Mouse (Mus musculus) gastrocnemius, postnatal 25 days (tissue): ENCODE data around the gene Prlr. TPM values are rescaled to one million over a fixed set of nuclear protein-coding genes. Genes with fewer than 3 reads are reported as not detected.

Experiments used
- DNase-seq: peaks from one replicate; pipeline ENCODE4 v3.0.0; 2022
- total RNA-seq, 2 experiments: library from RNA; stranded (reverse); gene quantifications; 1 replicate in 1 of 2; 2 replicates in 1 of 2; pipeline ENCODE4 v1.2.3; 2021

Gene Prlr
- total RNA-seq, 2 experiments from 2014 or later, result 0.28 to 1.1 TPM

GRCm38 (mm10) chr15:10330626-10331025 is 153.6 kb downstream of the Prlr start:
- DNase-seq, result no peak

GRCm38 (mm10) chr15:10332566-10332965 is 155.5 kb downstream of the Prlr start:
- no peak for DNase-seq

- DNase-seq, result no peak
Observed at GRCm38 (mm10) chr15:10338606-10339005, 161.6 kb downstream of the Prlr start.

GRCm38 (mm10) chr15:10347044-10347443 is 170.0 kb downstream of the Prlr start:
- DNase-seq, result no peak

GRCm38 (mm10) chr15:10358039-10358948 is 181.3 kb downstream of the Prlr start, which contains the start of gene Agxt2:
TSS of gene Agxt2 (plus strand) at chr15:10358532.
- no peak for DNase-seq

GRCm38 (mm10) chr15:10366331-10366730 is 189.3 kb downstream of the Prlr start:
- DNase-seq, result no peak

- no peak for DNase-seq
Observed at GRCm38 (mm10) chr15:10375404-10375803, 198.4 kb downstream of the Prlr start.

GRCm38 (mm10) chr15:10378338-10378959 is 201.4 kb downstream of the Prlr start:
- no peak for DNase-seq

GRCm38 (mm10) chr15:10379757-10380458 is 202.9 kb downstream of the Prlr start:
- DNase-seq, result no peak

- no peak for DNase-seq
Observed at GRCm38 (mm10) chr15:10387263-10387662, 210.2 kb downstream of the Prlr start.

Other genes with a start within 250 kb of the Prlr start
- not detected for gene Gm21973, start 148.1 kb downstream of the Prlr start, total RNA-seq
- gene Agxt2, start 181.3 kb downstream of the Prlr start, total RNA-seq, result not detected